Mouse (Mus musculus): ENCODE measurements at regions not wholly inside any gene's neighbourhood (a gene's known extent, or its start where the extent isn't known, plus 50 kb on each side); places are given as distances from the start of the nearest gene placed in this dataset.
A peak's percentile ranks its signal among the peaks of the same experiment; 100 is the strongest.
"Not testable (repeated sequence)": the region's sequence is repeated elsewhere in the genome, so short reads cannot be mapped to it uniquely, and the experiment has no call there.

DNA sequence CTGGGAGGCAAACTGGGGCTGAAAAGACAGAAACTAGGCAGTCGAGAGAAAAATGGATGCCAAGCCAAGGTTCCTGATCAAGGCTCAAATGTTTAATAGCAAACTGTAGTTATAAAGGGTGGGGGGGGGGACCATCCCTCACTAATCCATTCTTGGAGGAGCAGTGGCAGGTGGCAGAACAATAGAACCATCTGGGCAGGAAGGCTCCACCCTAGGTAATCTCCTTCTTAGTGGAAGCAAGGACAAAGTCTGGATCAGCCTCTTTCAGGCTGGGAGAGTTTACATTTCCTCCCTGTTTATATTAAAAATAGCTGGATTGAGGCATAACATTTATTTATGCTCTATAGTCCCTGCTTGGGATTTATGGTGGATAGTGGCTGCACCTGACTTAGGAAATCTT lies 180.8 kb downstream of the Cdh9 start:
- peak; percentile 16 for DNase-seq

DNA sequence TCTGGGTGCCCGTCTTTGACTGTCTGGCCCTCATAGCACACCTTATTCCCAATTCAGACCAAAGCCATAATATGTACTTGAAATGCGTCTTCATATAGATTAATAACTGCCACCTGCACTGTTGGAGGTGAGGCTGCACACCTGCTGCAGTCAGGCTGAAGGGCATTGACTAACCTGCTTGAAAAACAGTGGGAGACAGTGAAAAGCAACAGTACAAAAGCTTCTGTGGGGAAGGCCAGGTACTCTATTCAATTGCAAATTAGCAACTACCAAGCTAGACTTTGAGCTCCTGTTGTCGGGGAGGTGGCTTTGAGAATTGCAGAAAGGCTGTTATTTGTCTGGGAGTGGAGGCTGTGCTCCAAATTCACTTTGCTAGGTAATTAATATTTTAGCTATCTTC lies 181.4 kb downstream of the Cdh9 start:
- not testable (repeated sequence) for DNase-seq

DNA sequence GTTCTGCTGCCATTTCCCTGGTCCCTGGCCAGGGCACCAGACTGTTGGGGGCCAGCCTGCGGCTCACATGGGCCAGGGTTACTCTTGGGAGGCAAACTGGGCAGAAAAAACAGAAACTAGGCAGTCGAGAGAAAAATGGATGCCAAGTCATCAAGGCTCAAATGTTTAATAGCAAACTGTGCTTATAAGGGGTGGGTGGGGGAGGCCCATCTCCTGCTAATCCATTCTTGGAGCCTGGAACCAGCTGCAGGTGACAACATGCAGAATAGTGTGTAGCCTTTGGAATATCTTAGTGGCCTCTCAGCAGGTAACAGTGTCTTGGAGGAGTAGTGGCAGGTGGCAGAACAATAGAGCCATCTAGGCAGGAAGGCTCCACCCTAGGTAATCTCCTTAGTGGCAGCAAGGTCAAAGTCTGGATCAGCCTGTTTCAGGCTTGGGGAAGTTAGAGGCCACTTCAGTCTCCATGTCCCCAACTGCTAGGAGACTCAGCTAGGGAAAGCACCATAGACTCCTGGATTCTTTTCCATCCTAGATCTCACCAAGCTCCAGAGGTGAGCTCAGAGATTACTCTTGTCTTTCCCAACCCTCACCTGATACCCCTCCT lies 186.5 kb downstream of the Cdh9 start:
- no peak for DNase-seq

DNA sequence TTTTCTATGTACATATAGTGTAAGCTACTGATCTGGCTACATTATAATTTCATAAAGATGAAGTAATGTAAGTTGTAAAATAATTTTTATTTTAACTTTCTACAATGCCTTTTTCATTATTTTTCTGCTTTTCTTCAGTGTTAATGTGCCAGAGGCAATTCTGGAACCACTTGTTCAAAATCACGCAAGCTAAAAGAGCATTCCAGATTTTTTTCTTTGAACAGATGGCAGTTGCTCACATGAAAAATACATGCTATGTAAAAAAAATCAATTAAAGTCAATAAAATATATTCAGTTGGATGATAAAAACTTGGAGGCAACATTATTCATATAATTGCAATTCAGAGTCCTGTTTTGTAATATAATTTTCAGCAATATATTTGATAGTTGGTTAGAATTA lies 194.7 kb downstream of the Cdh9 start:
- no peak for DNase-seq

DNA sequence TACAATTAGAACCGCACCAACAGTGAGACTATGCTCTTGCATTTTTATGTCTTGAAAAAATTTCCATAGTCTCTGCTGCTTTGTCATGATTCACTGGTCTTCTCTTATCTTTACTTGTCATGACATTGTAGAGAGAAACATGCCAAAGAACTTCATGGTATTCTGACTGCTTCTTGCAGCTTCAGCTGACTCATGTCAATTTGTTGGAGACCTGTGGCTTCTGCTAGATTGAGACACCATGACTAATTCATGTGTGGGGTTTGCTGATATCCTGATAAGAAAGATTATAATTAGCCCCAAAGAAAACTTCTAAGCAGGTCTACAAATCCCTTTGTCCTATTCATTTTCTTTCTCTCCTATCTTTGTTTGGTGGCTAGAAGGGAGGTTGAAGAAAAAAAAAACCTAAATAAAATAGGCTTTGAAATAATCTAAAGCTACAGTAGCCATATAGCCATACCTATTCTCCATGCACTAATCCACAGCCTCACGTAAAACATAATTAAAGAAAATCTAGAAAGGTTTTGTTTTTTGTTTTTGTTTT lies 204.7 kb downstream of the Cdh9 start:
- DNase-seq, result no peak

DNA sequence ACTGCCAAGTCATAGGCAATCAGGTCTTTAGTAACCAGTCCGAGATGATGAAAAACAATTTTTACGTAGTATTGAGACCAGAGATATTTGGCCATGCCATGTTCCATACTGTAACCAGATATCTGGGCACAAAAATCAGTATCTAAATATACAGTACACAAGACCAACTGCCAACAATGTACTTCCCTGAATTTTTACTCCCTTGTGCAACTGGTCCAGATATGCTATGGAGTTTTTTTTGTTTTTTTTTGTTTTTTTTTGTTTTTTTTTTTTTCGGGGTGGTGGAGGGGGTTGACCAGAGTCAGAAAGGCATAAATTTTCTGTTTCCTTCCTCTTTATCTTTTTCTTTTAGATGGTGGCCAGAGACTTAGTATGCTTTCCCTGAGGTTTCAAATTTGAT lies 205.9 kb downstream of the Cdh9 start:
- no peak for DNase-seq

DNA sequence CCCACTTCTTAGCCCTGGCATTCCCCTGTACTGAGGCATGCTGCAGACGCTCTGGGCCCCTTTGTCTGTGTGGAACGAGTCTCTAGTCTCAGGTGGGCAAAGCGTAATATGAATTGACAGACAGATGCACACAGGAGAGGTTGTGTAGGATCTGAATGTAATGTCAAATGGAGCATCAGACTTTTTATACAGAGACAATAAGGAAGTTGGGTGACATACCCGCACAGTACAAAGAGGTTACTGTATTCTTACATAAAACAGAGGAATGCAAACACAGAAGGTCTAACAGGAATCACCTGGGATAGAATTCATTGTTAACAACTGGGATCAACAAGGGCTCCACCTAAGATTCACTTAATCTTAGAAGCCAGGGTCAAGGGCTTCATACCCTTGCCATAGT lies 247.3 kb downstream of the Cdh9 start:
- not testable (repeated sequence) for DNase-seq

DNA sequence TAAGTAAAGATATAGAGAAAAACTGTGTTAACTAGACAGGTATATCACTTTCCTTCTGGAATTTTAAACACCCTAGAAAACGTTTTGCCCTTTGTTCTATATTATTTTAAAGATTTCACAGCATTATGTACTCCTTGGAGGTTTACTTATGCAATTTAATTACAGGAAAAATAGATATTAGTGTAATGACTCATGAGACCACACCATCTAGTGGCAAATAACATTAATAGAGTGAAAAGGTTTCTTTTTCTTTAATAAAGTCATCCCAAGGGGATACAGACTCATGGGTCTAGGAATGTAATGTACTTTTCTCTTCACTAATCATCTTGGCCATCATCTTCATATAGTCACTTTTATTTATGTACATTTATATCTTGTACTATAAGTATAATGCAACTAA lies 262.3 kb downstream of the Cdh9 start:
- no peak for DNase-seq

DNA sequence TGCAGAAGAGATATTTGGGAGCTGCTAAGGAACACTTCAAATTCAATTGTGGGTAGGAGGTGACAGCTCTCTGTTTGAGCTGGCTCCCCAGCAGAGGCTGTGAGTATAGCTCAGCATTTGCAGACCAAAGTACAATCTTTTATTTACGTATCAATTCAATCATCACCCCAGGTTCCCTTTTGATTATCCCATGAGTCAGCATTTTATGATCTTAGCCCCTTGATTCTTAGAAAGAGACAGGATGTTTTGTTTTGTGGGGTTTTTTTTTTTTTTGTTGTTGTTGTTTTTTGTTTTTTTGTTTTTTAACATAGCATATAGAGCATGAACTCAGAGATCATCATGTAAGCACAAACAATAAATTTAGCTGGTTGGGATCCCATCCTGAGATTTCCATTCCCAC lies 267.1 kb downstream of the Cdh9 start:
- no peak for DNase-seq

DNA sequence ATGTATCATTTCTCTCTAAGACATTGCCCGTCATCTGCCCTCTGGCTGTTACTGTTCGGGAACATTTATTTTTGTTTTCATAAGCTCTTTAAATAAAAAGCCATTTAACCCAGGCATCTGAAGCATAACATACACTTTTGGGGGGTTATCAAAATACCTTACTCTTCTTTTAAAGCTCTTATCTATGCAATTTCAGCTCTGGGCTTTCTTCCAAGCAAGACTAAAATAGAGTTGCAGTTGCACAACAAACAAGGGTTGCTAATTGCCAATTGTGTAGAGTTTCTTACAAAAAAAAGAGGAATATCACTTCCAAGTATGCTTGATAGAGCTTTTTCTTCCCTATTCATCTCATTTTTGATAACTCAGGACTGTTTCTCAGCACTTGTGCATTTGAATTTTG lies 277.6 kb downstream of the Cdh9 start:
- no peak for DNase-seq

DNA sequence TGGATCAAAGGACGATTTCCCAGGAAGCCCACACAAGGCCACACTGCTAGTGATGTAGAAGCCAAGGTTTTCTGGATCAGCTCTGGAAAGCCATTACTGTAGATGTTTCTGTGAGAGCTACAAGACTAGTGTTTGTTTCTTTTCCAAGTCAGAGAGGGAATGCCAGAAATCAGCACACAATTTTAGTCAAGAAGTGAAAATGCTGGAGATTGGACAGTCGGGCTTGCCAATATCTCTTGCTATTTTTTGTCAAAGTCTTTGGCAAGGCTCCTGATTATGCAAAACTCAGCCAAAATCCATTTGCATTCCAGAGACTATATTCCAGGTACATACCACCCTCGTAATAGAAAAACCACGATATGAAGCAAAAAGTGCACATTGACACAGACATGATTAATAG lies 279.3 kb downstream of the Cdh9 start:
- no peak for DNase-seq

DNA sequence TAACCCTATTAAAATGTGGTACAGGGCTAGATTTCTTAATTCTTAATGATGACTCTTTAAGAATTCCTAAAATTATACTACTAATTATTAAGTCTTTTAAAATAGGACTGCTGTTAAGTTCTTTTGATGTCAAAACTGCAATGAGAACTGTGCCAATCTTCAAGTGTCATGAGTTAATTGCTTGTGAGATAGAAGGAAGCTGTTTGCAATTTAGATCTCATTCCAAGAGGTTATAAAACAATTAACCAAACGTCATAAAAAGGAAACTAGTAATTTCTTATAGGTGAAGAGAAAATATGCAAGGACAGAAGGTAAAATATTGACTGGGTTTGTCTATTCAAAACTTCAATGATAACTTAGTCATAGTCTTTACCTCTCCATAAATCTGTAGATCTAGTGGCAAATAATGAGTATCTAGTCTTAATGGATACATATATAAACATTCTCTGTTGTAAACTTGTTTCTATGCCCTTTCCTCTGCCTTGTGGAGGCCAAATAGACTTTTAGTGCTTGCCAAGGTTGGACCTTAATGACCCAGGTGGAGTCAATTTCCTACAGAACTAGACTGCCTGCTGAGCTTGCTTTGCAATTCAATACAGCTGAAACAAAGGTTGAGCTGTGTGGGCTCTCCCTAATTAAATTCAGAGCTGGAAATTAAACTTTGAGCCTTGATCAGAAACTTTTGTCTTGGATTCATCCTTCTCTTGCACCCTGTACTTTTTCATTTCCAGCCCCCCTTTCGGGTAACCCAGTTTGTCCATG lies 320.5 kb downstream of the Cdh9 start:
- DNase-seq, result no peak

DNA sequence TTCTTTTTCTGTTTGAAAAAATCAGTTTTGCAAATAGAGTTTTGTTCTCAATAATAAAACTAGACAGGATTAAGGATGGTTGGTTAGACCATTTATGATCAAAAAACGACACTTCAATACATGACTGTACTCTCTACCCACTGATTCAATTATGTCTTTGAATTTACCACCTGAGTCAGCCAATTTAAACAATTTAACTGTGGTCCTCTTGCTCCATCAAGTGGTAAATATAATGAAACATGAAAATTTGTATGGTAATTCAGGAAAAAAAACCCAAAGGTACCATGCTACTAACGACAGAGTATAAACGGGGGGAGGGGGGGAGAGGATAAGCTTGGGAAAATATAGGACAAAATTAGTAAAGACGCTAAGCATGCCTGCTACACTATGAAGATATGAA lies 341.2 kb downstream of the Cdh9 start:
- DNase-seq, result peak; percentile 3

DNA sequence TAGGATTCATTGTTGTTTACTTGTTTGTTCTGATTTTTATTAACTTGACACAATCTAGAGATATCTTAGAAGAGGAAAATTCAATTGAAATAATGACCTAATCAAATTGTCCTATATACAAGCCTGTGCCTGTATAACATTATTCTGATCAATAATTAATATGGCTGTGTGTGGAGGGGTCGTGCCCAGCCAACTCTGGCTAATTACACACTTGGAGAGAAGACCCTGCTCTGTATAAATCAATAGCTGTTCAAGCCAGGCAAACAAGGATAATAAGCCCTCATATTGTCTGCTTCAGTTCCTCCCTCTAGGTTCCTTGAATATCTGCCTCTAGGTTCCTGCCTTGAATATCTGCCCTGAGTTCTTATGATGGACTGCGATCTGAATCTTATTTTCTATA lies 355.5 kb downstream of the Cdh9 start:
- no peak for DNase-seq

DNA sequence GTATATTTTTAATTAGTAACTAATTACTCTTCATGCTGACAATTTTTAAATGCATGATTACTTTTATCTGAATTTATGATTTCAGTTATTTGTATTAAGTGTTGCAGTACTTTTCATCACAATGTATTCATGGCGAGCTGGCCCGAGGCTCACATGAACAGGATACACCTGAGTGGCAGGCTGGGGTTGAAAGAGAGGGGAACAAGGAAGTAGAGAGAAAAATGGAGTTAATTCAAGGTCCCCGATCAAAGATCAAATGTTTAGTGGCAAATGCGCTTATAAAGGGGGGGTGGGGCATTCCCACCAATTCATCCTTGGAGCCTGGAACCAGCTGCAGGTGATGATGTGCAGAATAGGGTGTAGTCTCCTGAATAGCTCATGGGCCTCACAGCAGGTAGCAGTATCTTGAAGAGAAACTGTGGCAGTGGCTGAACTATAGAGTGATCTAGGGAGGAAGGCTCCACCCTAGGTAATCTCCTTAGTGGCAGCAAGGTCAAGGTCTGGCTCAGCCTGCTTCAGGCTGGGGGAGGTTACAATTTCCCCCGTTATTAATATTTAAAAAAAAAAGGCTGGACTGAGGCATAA lies 360.2 kb downstream of the Cdh9 start:
- DNase-seq, result no peak

DNA sequence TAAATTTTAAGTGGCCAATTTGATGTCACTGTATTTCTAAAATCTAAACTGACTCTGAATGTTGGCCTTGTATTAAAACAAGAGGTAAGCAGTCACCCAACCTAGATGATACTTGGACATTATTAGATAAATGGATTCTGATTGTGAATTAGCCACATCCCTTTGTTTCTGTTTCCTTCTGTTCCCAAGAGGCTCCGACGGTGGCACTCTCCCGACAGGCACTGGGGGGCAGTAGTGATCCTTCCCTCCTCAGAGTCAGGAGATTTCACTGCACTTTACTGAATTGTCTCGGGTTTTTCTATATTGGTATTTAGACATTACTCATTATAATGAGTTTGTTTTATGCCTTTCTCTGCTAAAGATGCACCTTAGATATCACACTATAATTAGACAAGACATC lies 370.4 kb downstream of the Cdh9 start:
- peak; percentile 50 for DNase-seq

DNA sequence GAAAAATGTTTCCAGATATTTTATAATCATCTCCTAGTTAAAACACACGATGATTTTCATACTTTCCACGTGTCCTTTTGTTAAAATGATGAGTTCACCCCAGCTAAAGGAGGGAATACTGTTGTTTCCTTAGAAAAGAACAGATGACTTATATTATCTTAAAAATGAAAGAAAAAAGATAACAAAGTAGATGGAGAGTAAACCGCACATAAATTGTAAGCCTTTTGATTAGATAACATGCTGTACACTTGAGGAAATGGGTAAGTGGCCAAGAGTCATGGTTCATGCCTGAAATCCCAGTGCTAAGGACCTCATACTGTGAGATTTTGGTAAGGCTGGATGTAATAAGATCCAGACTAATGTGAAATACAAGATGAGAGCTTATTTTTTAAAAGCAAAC lies 372.6 kb downstream of the Cdh9 start:
- no peak for DNase-seq

DNA sequence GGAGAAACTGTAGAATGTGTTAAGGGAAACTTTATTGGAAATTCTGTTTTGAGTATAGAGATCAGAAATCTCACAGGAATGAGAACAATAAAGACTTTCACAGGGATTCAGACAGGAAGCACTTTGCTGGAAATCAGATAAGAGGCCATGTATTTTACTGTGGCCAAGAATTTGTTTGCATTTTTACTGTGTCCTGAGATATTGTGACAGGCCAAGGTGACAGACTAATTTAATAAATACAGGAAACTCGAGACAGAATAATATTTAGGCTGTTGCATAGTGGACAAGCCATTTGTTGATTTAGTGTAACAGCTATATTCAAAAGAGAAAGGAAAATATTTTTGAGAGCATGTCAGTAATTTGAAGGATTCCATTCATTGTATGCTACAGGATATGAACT lies 407.2 kb downstream of the Cdh9 start:
- DNase-seq, result no peak

DNA sequence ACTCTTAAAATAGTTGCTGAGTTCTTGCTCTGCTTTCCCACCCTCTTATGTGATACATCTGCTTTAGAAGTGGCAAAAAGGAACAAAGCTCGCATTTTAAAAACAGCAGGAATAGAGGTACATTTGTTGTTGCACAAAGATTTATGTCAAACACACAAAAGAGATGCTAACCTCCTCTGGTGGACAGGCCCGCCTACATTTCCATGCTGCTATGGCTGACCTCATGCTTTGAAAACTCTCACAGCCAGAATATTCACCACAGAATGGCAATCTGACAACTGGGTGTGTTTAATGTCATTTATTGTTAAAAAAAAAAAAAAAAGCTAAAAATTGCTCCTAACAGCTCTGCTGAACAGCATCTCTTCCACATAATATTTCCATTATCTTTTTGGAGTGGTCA lies 451.6 kb downstream of the Cdh9 start:
- no peak for DNase-seq

DNA sequence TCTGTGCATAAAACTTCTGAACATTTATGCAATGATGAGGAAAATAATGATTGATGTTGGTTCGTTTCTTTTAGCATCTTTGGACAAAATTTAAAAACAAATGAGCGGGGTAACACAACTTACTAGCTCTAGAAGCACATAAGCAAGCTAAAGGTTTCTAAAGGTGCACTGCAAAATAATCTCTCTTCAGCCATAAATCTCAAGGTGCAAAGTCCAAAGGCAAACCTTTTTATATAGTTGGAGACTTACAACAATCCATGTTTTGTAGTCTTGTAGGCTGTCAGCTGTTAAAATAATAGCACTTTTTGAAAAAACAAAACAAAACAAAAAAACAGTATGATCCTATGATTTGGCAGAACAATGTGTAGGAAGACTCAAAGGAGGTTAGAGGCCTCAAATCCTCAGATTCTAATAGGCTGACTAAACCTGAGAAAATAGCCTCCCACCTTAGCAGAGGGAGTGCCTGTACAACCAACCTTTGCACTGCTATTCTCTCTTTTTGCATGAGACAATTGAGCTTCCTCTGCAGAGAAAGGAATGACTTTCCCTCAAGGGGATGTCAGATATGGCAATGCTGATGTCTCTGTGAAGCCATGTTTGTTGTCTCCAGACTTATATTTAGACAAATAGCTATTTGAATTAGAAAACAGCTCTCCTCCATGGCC lies 452.9 kb downstream of the Cdh9 start:
- no peak for DNase-seq

DNA sequence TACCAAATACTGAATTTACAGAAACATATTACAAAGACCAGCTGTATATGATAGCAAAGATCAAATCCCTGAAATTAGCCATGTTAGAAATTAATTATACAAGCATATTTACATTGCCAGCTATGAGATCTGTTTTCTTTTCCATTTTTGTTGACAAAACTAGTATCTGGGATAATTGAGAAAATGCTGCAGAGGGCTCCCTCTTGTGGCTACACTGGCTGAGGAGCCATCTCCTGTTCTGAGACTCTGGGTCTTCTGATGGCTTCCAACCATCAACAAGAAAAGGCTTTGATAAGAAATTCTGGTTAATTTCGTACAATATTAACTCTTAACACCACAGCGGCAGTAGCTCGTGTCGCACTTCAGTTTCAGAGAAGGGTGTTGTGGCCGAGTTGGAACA lies 466.9 kb downstream of the Cdh9 start:
- peak; percentile 43 for DNase-seq

DNA sequence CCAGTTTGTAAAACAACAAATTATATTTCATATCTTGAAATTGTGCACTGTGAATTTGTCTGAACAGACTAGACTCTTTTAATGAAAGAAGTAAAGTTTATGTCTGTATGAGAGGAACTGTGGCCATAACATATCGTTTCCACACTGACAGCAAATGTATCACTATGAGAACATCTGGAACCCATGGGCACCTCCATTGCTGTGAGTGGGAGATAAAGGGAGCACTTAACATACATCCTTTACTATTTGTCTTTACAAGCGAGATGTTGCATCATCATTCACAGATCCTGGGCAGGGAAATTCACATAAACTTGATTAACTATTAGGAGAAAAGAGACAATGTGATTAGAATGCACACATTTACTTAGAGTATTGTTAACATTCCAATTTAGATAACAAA lies 476.2 kb downstream of the Cdh9 start:
- no peak for DNase-seq

DNA sequence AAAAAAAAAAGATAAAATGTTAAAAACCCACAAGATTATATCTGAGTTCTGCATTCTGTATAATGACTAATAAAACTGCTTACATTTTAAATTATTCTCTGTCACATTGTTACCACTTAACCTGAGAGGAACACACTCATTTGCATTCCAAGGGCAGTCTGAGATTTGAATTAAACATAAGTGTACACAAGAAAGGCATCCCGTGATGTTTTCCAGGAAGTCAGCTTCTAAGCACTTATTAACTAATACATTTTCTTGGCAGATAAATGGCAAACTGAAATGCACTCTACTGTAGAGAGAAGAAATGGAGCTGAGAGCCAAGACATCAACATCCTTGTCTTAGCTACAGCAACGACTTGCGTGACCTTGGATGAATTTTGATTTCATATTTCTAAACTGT lies 516.5 kb downstream of the Cdh9 start:
- no peak for DNase-seq

DNA sequence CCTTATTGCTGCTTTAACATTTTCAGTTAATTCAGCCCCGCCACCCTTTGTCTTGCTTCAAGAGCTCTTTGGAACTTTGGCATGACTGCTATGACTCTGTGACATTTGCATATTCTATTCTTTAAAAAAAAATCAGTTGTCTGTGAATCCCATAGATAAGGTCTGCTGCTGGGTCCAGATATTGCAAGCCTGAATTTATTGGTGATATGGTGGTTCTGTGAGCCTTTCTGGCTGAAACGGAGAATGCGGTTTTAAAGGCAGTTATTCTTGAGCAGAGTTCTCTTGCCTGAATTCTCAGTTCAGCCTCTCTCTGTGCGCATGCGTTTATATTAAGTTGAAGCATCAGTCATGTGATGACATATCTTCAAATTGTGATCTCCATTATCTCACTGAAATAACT lies 560.7 kb downstream of the Cdh9 start:
- DNase-seq, result no peak
